Comparison of ENCODE assay signal across 13 mouse cellular contexts in genomic region chr11:21332639-21333295, GRCm38 (mm10). TPM values are rescaled to one million over a fixed set of nuclear protein-coding genes. Genes with fewer than 3 reads are reported as not detected.
DNase-seq lines count a peak whose midpoint lies in the region.
"Had no signal": no experiment of that assay in that cellular context is flagged by ENCODE, and none has a peak within 500 bp of the region (broad histone marks: within the 10 kb centered on the region; RNA-seq: fewer than 3 reads in every experiment).

No protein-coding gene starts in this region.

- DNase-seq in testis, postnatal 14 days (ENCODE audit: low spot score): peak; percentile 27
- no peak for DNase-seq in testis, postnatal 10 days (ENCODE audit: low spot score)
- peak; percentile 8 for DNase-seq in NIH3T3 (ENCODE audit: low read depth)
- DNase-seq in large intestine, adult 2 months (ENCODE audit: low read depth, low spot score): peak; percentile 10
- DNase-seq in left cerebral cortex, postnatal 14 days (ENCODE audit: low spot score in 2 of 2): no peak
- DNase-seq in ovary, postnatal 36 days (ENCODE audit: low spot score): no peak
- DNase-seq in cerebellum, adult 9-10 months: no peak
- DNase-seq: adrenal gland, postnatal 10 days; cerebellum, adult 11-12 months; cerebellum, postnatal 10 days; gastrocnemius, postnatal 36 days; heart, adult 18-20 months; heart, postnatal 10 days had no signal

- 80% methylated on average over 5 of the region's 5 CpGs for WGBS in large intestine, adult 2 months

- intact Hi-C loops in left cerebral cortex, postnatal 14 days (cut with DNase I): no loop called here

RNA-seq across cellular contexts. Expression of gene Ugp2, which starts 38.2 kb away (rescaled TPM):
- 10.9 and 12.2 TPM in 2 replicates for polyA plus RNA-seq in large intestine, adult 2 months (2012; rRNA removed)
- 10 to 100 TPM; 61.1 to 65.7 TPM for total RNA-seq in left cerebral cortex, postnatal 14 days (2021)

Comparison
In these comparisons a context has a peak if more than half of its experiments do, and no peak if none do; other contexts are left out.
1. DNase-seq: peak in testis, postnatal 14 days (single experiment), NIH3T3 (single experiment) and large intestine, adult 2 months (single experiment); none in testis, postnatal 10 days (single experiment), left cerebral cortex, postnatal 14 days (0 of 2), ovary, postnatal 36 days (single experiment) and cerebellum, adult 9-10 months (single experiment).